Mouse (Mus musculus) hindlimb bud, embryonic 11.5 days (tissue): ENCODE measurements at regions not wholly inside any gene's neighbourhood (a gene's known extent, or its start where the extent isn't known, plus 50 kb on each side); places are given as distances from the start of the nearest gene placed in this dataset.
A peak's percentile ranks its signal among the peaks of the same experiment; 100 is the strongest.

Source experiments
- DNase-seq: peaks from one replicate; pipeline ENCODE4 v3.0.0-alpha.2; 2012; ENCODE audit warnings: low read depth, low spot score; ENCODE audit errors: extremely low spot score

DNA sequence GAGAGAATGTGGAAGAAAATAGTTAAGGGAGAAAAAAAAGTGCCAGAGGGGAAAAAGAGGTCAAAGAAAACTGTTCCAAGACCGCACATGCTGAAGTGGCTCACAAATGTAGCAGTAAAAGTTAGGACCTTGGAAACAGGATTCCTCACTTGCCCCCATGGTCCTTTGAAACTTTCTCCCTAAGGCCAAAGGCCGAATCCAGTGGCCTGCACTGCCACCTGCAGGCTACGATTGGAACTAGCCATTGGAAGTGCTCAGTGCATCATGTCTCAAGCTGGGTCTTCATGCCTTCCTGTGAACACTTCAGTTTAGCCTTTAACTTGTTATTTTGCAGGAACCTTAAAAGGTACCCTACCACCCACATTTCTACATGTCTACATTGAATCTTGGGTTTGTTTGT, 56.3 kb upstream of the Mctp2 start:
- peak; percentile 46 for DNase-seq

- DNase-seq = peak; percentile 58
These were observed 84.9 kb upstream of the Mctp2 start for GRCm38 (mm10) chr7:72391323-72391722.

DNA sequence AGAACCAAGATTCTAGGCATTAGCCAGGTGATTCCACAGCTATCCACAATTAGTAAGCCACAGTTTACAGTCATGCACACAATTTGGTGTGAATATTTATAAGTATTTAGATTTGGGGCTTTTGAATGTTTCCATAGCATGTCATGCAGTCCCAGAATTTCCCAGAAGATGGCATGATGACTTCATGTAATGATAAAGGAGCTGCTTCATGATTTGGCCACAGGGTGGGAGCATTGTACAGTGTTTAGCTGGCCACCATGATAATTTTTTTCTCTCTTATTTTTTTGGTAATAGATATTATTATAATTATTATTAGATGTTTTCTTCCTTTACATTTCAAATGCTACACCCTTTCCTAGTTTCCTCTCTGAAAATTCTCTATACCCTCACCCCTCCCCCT, 93.6 kb upstream of the Mctp2 start:
- peak; percentile 58 for DNase-seq

GRCm38 (mm10) chr7:72406131-72406530, 99.7 kb upstream of the Mctp2 start:
- DNase-seq = no peak

DNA sequence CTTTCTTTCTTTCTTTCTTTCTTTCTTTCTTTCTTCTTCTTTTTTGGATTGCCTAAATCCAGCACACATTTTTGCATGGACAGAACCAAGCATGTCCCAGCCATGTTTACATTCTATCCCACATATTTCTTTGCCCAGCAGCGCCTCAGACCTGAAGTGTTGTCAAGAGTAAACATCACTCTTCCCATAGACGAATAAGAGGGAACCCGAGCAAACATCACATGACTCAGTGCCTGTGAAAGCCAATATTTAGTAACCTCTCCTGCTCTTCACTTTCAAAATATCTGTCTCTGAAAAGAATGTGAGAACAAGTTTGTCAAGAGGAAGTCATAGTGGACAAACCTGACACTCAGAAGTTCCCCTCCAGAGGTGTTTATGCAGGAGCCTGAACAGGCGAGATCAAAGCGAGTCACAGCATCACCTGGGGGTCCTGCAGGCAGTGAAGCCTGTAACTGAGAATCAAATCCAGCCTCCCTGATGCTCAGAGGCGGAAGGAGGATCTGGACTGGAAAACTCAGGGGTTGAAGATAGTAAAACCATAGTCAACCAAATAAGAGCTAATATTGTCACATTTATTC, 102.1 kb upstream of the Mctp2 start:
- DNase-seq = no peak

- no peak for DNase-seq
These were observed 132.1 kb upstream of the Mctp2 start for GRCm38 (mm10) chr7:72438552-72438951.

- DNase-seq = no peak
These were observed 135.6 kb upstream of the Mctp2 start for GRCm38 (mm10) chr7:72442001-72442400.

DNA sequence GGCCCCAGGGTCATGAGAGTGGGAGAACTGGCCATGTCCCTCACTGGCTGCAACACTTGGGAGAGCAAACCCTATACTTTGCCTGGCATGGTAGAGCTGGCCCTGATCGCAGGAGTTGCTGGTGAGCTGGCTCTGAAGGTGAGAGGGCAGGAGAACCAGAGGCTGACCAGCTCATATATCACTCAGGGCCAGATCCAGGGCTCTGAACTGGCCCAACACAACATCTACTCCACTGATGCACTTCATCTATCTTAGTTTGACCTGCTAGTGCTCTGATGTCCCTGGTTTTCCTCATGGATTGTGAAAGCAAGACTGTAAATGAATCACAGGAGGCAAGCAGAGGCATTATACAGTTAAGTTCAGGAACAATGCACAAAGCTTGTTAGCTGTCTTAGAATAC, 137.6 kb upstream of the Mctp2 start:
- DNase-seq = no peak

DNA sequence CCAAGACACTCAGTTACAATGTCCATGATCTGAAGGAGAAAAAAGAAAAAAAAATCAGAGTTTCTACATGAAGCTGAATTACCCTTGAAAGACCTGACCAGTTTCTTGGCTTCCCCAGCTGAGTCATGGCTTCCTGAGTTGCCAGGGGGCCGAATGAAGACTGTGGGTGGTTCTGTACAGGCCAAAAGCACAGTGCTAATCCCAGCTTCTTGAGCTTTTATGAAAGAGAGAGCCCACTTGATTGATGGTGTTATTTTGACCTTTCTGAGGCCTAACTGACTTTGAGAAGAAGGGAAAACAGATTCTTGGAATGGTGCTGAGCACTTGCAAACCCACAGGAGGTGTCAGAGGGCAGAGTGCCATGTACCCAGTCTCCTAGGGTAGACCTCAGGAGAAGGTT, 138.4 kb upstream of the Mctp2 start:
- no peak for DNase-seq

DNA sequence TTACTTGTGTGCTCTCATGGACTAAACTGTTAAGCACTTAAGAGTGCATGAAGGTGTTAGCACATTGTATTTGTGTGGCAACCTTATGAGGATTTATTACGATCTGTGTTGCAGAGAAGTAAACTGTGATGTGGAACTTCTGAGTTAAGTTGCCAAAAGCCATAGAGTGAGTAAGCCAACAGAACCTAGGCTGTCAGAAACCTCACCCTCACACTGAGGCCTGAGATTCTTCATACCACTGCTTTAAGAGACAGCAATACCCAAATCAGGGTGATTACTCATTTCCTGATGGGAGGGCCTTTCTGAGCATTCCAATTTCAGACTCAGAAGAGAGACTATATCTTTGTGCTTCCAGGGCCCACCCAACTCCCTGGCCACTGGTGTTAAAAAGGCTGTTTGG, 140.5 kb upstream of the Mctp2 start:
- DNase-seq = no peak

GRCm38 (mm10) chr7:72462978-72463377, 156.6 kb upstream of the Mctp2 start:
- no peak for DNase-seq

DNA sequence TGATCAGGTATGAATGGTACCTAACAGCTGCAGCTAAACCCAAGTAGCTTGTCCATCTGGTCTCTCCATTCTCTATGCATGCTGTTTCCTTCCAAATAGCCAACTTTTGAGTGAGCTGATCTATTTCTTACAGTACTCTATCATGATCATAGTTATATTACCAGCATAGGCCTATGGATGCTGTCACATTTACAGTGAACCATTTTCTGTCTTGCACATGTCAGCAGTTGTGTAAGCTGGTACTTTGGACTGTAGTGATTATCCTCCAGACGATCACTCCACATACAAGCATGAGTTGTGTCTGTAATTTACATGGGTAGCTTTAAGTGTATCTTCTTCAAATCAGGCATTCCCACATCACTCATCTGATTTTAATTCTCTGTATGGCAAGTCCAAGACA, 158.2 kb upstream of the Mctp2 start:
- DNase-seq = no peak

DNA sequence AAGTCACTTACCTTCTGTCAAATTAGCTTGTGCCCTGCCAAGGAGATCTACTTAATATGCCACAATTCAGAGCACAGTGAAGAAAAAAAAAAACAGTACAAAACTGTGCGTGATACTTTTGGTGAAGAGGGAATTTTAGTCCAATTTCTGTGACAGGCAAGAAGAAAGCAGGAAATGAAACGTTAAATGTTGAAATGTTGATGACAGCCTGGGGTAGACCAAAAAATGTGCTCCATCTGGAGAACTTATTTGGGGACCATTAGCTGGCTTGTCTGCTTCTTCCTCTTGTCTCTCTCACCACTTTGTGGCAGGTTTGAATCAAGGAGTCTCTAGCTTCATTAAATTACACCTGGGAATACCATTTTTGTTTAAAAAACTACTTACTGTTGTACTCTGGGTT, 163.3 kb upstream of the Mctp2 start:
- no peak for DNase-seq

DNA sequence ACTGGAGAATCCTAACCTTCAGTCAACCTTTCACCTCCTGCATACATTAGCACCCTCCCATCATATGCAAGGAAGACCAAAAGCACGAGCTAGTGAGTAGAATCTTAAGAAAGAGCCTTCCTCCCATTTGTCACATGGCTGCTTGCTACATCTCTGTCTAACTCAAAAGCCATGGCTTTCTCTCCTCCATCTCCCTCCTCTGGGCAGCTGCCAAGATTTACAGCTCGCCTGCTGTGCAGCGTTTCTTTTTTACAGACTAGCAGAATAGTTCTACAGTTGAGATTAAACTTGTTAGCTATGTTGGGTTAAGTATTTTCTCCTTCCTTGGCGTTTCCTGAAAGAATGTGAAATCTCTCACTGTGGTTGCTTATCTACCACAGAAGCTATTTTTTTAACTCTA, 168.3 kb upstream of the Mctp2 start:
- no peak for DNase-seq

DNA sequence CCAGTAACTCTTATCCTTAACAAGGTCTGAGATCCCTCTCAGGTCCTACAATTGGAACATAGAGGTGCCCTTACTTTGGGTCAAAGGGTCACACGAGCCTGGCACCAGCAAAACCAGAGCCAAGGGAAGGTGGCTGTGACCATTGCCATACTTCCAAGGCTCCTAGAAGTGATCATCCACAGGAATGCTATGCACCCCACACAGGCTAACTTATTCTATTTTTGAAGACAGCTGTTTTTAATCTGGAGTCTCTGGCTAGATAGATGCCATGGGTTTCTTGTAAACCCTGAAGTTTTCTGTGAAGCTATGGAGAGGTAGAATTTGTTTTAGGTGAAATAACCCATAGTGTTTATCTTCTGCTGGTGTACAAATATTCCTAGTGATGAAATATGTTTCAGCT, 172.5 kb upstream of the Mctp2 start:
- no peak for DNase-seq

DNA sequence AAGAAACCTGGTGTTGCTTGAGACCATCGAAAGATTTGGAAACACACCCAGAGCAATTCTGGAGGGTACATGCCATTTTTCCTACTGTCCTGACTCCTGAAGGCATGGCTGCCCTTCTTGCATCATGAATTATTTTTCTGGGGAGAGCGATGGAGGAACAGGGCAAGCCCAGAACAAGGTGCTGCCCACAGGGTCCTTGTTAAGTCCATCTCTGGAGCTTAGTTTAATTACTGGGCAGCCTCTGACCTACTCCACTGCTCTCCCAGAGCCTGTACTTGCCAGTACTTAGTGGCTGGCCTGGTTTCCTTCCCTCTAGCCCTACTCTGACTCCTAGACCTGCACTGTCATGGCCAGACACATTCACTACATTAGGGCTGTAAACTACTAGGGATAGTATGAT, 174.9 kb upstream of the Mctp2 start:
- no peak for DNase-seq

DNA sequence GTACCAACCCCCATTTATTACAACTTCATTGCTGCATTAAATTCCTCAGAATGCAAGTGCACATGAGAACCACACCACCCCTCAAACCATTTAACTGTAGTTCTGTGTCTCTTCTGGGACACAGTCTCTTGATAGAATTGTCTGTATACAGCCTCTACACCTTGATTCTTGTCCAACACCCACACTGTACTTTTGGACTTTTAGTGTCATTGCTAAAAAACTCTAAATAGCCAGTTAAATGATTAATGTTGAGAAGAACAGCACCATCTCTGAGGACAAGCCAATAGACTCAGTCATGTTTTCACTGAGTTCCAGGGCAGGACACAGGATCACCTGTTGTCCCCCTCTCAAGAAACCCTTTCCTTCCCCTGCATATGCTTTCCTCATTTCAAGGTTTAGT, 183.8 kb upstream of the Mctp2 start:
- DNase-seq = no peak

DNA sequence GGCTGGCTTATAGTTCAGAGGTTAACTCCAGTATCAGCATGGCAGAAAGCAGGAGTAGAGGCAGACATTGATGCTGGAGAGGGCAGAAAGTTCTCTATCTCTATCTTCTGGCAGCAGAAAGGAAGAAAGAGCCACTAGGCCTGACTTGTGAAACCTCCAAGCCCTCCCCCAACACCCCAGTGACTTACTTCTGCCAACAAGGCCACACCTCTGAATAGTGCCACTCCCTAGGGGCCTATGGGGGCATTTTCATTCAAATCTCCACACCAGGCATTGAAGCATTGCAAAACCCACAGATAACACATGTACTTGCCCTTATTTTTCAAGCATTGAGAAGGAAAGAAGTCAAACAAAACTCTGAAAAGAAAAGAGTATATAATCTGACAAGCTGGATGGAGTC, 186.9 kb upstream of the Mctp2 start:
- no peak for DNase-seq

DNA sequence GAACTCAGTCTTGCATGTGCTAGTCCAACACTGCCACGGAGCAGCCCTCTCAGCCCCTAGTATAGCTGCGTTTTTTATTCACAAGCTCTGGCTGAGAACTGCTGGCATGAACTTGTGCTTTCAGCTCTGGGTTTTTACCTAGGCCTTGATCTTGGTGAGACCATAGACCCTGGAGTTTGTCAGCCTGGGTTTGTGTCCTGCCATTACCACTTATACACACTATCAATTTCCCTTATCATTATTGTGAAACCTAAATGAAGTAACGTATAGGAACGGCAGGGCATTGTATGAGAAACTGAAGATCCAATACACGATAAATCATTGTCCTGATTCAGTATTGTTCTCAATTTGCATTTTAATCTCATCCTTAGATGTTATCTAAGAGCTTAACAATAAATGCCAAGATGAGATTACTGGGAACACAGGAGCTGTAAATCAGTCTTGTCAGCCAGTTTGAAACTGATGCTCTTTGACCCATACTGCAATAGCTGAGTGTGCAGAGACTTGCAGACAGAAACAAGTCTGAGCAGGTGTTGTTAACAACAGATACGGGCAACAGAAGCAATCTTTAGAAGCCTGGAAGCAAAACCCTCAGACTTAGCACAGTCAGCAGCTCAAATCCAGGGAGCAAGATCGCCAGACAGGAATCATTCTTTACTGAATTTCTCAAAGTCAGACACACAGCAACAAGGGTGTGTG, 190.7 kb upstream of the Mctp2 start:
- DNase-seq = no peak

DNA sequence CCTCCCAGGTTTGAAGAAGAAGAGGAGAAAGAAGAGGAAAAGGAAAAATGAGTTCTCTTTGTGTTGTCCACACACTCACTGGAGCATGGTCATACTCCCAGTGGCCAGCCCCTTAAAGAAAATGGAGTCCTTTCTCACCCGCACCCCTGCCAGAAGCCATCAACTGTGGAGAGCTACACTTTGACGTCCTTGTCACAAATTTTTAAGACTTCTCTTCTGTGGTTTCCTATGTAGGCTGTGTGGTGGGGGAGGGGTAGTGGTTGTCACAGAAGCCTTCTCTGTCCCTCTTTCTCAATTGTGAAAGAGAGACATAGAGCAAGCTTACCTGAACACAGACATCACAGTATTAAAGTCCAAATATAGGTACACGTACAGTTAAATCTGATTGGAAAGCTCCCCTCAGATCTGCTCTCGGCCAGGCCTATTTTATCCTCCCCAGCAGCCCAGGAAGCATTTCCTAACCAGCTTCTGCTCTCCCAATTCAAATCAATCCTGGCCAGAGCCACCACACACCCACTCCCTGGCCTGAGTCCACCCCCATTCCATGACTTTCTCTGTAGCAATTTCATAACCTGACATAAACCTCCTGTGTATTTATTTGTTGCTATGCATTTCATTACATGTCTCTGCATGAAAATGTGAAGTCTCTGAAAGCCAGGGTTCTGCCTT, 192.3 kb upstream of the Mctp2 start:
- DNase-seq = no peak

GRCm38 (mm10) chr7:72499788-72500187, 193.4 kb upstream of the Mctp2 start:
- no peak for DNase-seq

GRCm38 (mm10) chr7:72500190-72500589, 193.8 kb upstream of the Mctp2 start:
- DNase-seq = no peak

DNA sequence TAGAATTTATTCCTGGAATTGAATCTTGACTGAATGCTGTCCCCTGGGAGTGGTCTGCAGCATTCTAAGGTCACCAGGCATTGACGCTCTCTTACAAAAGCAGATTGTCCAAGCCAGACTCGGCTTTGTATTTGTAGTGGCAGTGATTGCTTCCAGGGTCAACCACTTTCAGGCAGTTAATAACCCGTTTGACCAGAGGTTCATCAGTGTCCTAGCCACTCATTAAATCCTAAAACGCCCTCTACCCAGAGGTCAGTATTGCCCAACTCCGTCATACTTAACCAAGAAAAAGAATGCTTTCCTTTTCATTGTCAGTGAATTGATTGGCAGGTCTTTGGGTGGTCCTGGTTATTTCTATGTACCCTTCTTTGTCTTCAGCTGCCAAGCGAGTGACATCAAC, 194.6 kb upstream of the Mctp2 start:
- no peak for DNase-seq
